Mouse (Mus musculus): ENCODE results near the gene Rps25.
"Not testable (repeated sequence)": the region's sequence is repeated elsewhere in the genome, so short reads cannot be mapped to it uniquely, and the experiment has no call there.

Gene Rps25

DNA sequence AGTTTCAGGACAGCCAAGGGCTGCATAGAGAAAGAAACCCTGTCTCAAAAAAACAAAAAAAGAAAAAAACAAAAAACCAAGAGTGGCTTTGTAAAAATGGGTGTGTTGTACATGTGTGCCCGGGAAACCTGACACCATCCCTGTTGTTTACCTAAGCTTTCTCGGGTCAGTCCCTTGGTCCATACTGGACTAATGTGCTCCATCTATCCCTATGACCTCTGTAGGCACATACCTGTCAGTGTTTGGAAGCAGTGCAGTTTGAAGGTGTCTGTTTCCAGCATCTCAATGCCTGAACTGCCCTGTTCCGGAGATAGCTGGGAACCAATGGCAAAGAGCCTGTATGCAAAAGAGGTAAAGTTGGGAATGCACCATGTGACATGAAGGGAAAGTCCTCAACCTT, 1.9 kb upstream of the Rps25 start:
- no peak for DNase-seq

- DNase-seq: no peak
Observed at GRCm38 (mm10) chr9:44407752-44408097, 786 bp downstream of the Rps25 start.

GRCm38 (mm10) chr9:44408693-44409092, 1.8 kb downstream of the Rps25 start:
- not testable (repeated sequence) for DNase-seq

GRCm38 (mm10) chr9:44410647-44411336, 3.9 kb downstream of the Rps25 start:
- no peak for DNase-seq

DNA sequence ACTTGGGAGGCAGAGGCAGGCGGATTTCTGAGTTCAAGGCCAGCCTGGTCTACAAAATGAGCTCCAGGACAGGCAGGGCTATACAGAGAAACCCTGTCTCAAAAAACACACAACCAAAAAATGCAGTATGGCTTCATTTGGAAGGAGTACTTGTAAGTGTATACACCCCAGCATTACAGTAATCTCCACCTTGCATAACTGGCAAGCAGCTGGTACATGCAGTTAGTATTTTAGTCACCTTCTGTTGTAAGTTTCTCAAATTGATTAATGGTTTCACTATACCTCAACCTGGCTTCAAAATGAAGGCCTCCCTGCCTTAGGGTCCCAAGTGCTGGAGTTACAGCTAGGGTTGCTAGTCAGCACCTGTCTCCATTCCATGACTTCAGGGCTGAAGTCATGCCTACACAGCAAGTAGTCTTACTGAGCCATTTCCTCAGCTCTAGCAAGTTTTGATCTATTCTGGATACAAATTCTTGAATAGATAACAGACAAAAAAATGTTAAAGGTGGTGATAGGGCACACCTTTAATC, 4.7 kb downstream of the Rps25 start:
- DNase-seq: no peak

DNA sequence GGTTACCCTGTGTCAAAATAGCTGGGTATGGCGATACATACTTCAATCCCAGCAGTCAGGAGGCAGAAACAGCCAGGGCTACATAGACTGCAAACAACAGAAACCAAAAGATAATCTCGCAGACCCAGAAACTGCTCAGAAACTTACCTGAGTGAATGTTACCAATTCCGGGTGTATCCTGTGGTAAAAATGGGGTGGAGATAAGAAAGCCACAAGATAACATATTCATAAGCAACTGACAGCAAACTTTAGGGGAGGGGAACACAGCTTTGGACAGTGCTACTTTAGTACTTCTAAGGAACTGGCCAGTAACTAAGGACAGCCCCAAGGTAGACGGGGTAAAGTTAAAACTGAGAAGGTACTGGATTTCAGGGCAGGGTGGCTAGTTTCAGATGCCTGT, 5.4 kb downstream of the Rps25 start:
- no peak for DNase-seq

DNA sequence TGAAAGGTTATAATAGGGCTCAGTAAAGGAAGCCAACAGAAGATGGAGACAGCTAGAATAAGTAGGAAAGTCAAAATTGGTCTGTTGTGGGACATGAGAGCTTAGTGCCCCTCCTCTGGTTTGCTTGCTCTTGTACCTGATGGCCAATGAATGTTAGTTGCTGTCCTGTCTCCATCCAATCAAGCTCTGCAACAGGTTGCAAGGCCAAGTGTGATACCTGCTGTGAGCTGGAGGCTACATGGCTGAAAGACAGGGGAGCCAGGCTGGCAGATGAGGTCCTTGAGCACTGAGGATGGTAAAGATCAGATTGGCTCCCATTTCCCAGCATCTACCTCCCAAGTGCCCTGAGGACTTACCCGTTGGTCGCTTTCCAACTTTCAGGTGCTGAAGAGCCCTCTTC, 5.8 kb downstream of the Rps25 start:
- no peak for DNase-seq

- no peak for DNase-seq
Observed at GRCm38 (mm10) chr9:44417156-44417891, 10.4 kb downstream of the Rps25 start.

DNA sequence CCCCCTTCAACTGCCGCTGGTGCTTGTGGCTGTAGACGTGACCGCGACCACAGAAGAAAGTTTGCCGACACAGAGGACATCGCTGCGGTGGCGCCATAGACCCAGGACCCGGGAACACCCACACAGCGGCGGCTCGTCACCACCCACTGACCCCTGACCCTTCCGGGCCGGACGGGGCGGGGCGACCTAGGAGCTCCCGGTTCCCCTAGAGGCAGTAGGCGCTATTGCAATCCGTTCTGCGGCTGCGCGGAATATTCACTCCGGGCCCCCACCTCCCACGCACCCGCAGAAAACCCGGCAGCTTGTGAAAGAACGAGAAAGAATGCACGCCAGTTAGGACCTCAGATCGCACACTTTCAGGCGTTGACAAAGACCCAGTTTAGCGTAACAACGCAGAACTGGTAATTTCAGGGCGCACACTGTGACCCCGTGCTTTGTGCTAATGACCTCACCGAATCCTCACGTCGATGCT, 11.0 kb downstream of the Rps25 start:
- peak; percentile 98 for DNase-seq

DNA sequence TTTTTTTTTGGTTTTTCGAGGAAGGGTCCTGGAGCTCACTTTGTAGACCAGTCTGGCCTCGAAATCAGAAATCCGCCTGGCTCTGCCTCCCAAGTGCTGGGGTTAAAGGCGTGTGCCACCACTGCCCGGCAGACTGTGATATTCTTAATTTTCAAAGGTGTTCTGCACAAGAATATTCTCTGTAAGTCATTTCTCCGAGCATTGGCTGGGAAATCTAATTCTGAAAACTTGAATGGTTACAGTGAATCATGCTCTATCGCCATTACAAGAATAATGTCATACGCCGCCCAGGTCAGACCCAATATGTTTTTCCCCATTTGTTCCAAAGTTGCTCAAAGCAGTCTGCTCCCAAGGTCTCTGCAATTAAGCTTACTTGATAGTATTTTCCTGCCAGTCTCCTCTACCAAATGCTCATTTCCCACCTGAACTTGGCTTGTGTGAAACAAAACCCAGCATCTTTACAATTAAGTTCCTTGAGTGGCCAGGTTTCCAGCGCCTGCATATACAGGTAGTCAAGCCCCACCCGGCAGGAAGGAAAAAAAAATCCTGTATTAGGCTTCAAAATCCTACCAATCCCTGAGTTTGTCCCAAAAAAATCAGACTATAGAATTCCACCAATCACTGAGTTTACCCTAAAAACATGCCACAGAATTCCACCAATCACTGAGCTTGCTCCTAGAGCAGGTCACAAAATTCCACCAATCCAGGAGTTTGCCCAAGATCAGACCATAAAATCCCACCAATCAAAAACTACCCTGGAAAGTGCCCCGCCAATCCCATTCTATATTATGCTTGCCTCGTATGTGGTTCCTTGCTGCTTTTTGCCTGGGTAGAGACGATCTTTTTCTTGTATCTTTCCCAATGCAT, 11.8 kb downstream of the Rps25 start, which contains the start of gene Ccdc84:
Ccdc84 (minus strand) TSS at position 51 of the 867 bp plus-strand sequence.
- no peak for DNase-seq

DNA sequence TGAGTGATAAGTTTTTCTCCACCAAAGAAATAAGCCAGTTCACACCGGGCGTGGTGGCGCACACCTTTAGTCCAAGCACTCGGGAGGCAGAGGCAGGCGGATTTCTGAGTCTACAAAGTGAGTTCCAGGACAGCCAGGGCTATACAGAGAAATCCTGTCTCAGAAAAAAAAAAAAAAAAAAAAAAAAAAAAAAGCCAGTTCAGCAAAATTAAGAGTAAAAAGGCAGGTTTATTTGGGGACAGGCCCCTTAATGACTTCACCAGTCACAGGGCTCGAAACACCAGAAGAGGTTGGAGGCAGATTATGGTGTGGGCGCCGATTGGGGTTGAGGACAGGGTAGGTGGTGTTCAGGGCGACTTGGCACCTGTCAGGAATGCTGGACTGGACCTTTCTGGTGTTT, 12.8 kb downstream of the Rps25 start:
- not testable (repeated sequence) for DNase-seq

GRCm38 (mm10) chr9:44420280-44420898, 13.4 kb downstream of the Rps25 start:
- no peak for DNase-seq

DNA sequence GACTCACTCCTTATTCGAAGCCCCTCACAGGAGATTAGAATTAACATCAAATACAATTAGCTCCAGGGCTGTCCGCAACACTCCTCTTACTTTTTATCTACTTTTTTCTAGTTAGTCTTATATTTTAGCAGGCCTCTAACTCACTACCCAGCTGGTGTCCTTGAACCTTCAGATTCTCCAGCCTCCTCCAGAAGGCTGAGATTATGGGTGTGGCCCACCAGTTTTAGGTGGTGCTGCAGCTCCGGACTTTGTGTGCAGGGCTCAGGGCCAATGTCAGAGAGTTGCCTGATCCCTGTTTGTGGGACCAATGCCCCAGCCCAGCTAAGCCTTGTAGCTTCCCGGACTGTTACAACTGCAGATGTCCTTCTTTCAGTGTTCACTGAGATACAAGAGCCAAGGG, 16.6 kb downstream of the Rps25 start:
- DNase-seq: no peak

- DNase-seq: no peak
Observed at GRCm38 (mm10) chr9:44432577-44433185, 25.7 kb downstream of the Rps25 start.

DNA sequence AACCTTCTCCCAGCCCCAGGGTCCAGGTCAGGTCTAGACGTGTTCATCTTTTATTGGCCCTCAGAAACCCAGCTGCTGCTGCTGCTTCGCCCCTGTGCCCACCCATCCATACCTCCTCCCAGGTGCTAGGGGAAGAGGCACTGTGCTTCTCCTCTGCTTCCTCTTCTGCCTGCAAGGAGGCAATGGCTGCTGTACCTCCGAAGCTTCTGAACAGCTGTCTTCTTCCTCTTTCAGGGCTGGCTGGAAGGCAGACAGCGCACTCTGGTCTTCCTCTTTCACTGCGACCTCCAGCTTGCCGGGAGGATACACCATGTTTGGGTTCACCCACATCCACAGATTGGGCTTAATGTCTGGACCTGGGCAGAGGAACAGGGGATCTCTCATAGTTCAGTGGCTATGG, 28.8 kb downstream of the Rps25 start:
- no peak for DNase-seq

- no peak for DNase-seq
Observed at GRCm38 (mm10) chr9:44440961-44441360, 34.0 kb downstream of the Rps25 start, which contains the start of gene Foxr1. Gene Foxr1 (minus strand): TSS chr9:44441136.

GRCm38 (mm10) chr9:44444402-44445025, 37.6 kb downstream of the Rps25 start:
- not testable (repeated sequence) for DNase-seq

DNA sequence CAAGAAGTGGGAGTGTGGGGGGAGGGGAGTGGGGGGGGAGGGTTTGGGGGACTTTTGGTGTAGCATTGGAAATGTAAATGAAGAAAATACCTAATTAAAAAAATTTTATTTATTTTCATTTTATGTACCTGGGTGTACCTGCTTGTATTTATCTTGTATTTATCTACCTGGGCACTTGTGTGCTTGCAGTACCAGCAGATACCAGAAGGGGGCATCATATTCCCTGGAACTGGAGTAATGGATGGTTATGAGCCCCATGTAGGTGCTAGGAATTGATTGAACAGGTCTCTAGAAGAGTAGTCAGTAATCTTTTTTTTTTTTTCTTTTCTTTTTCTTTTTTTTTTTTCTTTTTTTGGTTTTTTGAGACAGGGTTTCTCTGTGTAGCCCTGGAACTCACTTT, 43.4 kb downstream of the Rps25 start:
- no peak for DNase-seq

DNA sequence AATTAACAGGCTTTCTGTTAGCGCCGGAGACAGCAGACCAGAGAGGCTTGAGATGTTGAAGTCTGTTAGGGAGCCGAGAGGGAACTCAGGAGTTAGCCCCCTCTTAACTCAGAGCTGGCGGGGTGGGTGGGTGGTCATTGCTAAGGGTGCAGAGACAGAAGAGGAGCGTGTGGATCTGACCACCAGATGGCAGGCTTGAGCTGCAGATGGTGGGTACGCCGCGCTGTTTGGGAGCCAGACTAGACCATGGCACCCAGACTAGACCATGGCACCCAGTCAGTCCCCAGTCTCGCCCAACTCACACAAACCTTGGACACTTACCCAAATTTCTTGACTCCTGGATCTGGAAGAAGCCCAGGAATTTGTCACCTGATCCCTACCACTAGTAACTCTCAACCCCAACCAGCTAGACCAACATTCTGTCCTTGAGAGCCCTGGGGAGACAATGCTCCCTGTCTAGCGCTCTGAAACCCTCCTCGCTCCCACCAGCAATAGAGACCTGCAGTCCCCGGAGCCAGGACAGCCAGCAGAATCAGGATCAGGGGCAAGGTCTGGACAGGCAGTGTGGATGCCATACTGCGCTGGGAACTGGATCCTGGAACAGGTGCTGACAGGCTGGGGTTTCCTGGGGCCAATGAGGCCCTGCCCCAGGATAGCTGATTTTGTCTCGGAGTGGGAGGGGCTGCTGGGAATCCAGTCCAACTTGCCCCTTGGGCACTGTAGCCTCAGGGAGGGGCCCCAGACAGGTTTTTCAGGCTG, 47.4 kb downstream of the Rps25 start:
- peak; percentile 92 for DNase-seq

DNA sequence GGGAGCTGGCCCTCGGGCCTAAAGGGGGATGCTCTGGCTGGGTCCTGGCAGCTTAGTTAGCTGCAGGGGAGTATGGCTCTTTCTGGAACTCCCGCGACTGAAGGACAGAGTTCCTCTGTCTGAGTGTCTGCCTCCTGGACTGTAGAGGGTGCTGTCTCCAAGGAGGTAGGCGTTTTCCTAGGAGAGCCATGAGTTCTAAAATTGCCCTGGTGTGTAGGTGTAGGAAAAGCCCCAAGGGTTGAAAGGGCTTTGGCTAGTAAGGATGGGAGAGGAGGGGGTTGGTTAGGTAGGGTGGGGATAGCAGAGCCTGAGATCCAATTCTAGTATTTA, 47.9 kb downstream of the Rps25 start, which contains the start of gene Upk2:
Upk2 (minus strand) TSS at position 86 of the 330 bp plus-strand sequence.
- no peak for DNase-seq

Measured in lung, postnatal 14 days (tissue).